Mouse (Mus musculus) midbrain, embryonic 10.5 days (tissue): ENCODE data around the gene Megf8. TPM values are rescaled to one million over a fixed set of nuclear protein-coding genes. Genes with fewer than 3 reads are reported as not detected.
"Not testable (repeated sequence)": the region's sequence is repeated elsewhere in the genome, so short reads cannot be mapped to it uniquely, and the experiment has no call there.

Experiments
- DNase-seq: peaks from one replicate; pipeline ENCODE4 v3.0.0-alpha.2; 2017; ENCODE audit warnings: low spot score
- H3K27ac ChIP-seq: fragments of 300-500 bp; sonication (generic); replicated peaks from 2 replicates; pipeline ENCODE4 v1.5.1; 2016; ENCODE audit warnings: mild to moderate bottlenecking
- H3K27me3 ChIP-seq: fragments of 300-500 bp; sonication (generic); 2 replicates; pipeline ENCODE4 v1.6.1; 2016; ENCODE audit warnings: low read depth, mild to moderate bottlenecking; ENCODE audit not compliant: poor library complexity, severe bottlenecking
- H3K36me3 ChIP-seq: fragments of 300-500 bp; sonication (generic); 2 replicates; pipeline ENCODE4 v1.6.1; 2016; ENCODE audit warnings: mild to moderate bottlenecking, moderate library complexity
- H3K4me1 ChIP-seq: fragments of 300-500 bp; sonication (generic); 2 replicates; pipeline ENCODE4 v1.6.1; 2016
- H3K4me3 ChIP-seq: fragments of 300-500 bp; sonication (generic); 2 replicates; pipeline ENCODE4 v1.5.1; 2016; ENCODE audit warnings: mild to moderate bottlenecking, moderate library complexity
- H3K9me3 ChIP-seq: fragments of 300-500 bp; sonication (generic); replicated peaks from 2 replicates; pipeline ENCODE4 v1.6.1; 2016; ENCODE audit warnings: mild to moderate bottlenecking
- whole genome bisulfite sequencing: fragments of 180-500 bp; shearing (Covaris S2); methylation state at CpG from one replicate; pipeline ENCODE4 v1.1.7; 2016; 5-methylcytosine and 5-hydroxymethylcytosine counted together
- polyA plus RNA-seq: library from polyadenylated mRNA; unstranded; fragments of >200 nt; fragmentation: Nextera tagmentation; extraction: Ambion mirVana; gene quantifications from 2 replicates; pipeline ENCODE4 v1.2.1, GENCODE M21; 2016

Gene Megf8
- polyA plus RNA-seq, 1 experiment from 2014 or later, result 13.9 TPM

DNA sequence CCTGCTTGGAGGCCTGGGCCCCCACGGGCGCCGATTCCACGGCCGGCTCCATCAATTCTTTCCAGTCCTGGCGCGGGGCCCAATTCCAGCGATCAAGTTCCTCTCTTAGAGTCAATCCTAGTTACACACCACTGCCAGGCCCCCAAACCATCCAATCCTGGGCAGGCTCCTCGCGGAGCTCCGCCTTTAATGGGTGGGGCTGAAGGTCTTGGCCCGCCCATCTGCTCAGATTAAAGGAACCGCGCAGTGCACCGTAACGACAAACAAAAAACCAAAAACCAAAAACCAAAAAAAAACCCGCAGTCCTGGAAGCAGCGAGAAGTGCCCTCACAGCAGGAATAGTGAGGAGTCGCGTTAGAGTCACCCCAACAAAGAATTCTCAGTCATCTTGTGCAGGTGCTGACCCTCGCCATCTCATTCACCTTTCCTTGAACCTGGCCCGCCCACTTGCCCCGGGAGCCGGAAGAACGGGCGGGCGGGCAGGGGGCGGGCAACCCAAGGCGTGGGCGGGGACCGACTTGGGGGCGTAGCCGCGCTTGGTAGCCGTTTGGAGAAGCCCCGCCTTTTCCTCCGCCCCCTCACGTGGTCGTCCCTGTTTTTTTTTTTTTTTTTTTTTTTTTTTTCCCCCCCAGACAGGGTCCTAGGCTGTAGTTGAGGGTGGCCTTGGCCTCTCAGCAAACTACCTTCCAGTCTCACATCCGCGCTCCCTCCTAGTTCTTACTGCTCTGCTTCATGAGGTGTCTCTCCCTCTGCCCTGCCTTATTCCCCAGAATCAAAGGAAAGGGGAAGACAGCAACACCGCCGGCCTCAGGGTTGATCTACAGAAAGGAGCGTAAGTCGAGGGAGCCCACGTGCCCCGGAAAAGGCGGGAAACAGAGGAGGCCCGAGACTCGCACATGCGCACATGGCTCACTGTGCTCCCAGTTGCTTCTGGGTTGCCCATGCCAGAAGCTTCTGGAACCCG lies 78.9 kb downstream of the Megf8 start:
- H3K27ac ChIP-seq, result peak overlapping the region; percentile 83

DNA sequence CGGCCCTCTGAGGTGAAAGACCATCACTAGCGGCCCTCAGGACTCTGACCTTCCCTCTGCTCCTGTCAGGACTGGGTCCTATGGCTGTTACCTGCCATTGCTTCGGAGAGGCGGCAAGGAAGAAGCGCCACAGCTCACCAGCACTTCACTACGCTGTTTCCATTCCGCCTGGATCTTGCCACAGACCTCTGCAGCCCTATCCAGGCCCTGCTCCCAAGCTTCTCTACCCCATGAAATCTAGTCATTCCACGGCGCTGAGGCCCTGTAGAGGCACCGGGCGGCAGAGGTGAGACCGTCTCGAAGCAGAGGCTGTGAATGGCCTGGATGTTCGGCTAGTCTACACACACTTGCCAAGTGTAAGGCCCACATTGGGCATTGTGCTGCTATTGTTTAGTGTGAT lies 79.7 kb downstream of the Megf8 start:
- H3K27me3 ChIP-seq, result peaks cover 42% of the 10 kb centered on the region
- no peaks in the 10 kb centered on the region for H3K9me3 ChIP-seq
- peak overlapping the region; percentile 80 for H3K4me3 ChIP-seq
- peak overlapping the region; percentile 83 for H3K27ac ChIP-seq
- no peak for DNase-seq
- 89% methylated on average over 14 of the region's 14 CpGs for WGBS
- H3K36me3 ChIP-seq, result no peaks in the 10 kb centered on the region
- peaks cover 24% of the 10 kb centered on the region for H3K4me1 ChIP-seq

More for the DNA sequence above, 78.9 kb downstream of the Megf8 start:
- Histone ChIP-seq H3K36me3 (no peaks in the 10 kb centered on the region), H3K27me3 (peaks cover 42% of the 10 kb centered on the region), H3K9me3 (no peaks in the 10 kb centered on the region), H3K4me1 (peaks cover 29% of the 10 kb centered on the region), H3K4me3 (peak overlapping the region; percentile 80)
- 8% methylated on average over 52 of the region's 52 CpGs for WGBS
- peak; percentile 92 for DNase-seq

DNA sequence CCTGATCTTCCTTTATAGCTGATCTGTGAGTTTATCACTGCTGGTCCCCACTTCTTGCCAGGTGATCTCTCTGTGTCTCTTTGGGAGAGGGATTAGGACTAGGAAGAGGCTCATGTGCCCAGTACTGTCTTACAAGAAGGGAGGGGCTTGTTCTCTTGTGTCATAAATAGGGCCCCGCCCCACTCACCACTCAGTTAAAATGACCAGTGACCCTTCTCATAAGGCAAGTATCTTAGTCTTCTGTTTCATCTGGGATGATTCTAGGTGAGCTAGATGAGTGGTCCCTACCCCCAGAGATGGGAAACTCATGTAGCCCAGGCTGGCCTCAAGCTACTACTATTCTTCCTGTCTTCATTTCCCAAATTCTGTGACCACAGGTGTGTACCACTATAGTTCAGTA lies 81.6 kb downstream of the Megf8 start, which contains the start of gene Lipe:
Gene Lipe, minus strand, starts transcription at position 101 of the 400 bp plus-strand sequence.
- DNase-seq, result no peak
- WGBS, result 97% methylated on average over 1 of the region's 1 CpGs
- H3K4me1 ChIP-seq, result peaks cover 25% of the 10 kb centered on the region

DNA sequence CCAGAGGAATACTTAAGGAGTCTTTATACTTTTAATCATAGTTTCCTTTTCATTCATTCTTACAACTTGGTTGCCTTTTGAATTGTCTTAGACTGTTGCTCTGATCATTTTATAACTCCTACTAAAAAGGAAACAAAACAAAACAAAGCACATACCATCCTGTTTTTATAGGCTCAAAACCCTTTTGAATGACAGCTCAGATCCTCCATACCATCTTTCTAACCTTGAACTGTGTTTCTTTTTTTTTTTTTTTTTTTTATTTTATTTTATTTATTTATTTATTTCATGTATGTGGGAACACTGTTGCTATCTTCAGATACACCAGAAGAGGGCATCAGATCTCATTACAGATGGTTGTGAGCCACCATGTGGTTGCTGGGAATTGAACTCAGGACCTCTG lies 82.1 kb downstream of the Megf8 start:
- DNase-seq, H3K4me3 ChIP-seq, H3K27ac ChIP-seq, H3K9me3 ChIP-seq, H3K36me3 ChIP-seq: not testable (repeated sequence)
- Histone ChIP-seq H3K27me3 (peaks cover 23% of the 10 kb centered on the region), H3K4me1 (peaks cover 25% of the 10 kb centered on the region)

More for the DNA sequence above, 81.6 kb downstream of the Megf8 start, which contains the start of gene Lipe:
- H3K9me3 ChIP-seq, result no peaks in the 10 kb centered on the region
- H3K4me3 ChIP-seq, result no peak within 1 kb of the TSS
- H3K36me3 ChIP-seq, result no peaks in the 10 kb centered on the region
- H3K27me3 ChIP-seq, result peaks cover 27% of the 10 kb centered on the region
- no peak within 1 kb of the TSS for H3K27ac ChIP-seq

DNA sequence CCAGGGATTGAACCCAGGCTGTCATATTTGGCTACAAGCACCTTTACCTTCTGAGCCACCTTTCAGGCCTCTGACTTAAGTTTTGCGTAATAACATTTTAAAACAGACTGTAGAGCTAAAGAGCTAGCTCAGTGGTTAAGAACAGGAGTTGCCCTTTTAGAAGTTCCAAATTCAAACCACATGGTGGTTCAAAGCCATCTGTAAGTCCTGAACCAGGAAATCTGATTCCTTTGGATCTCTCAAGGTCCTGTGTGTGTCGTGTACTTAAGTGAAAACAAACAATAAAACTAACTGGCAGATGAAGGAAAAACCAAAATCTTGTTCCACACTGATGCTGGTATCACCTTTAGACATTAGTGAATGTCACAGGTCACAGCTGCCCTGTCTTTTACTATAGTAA lies 84.6 kb downstream of the Megf8 start:
- Histone ChIP-seq H3K4me1 (peaks cover 7% of the 10 kb centered on the region), H3K4me3 (no peak overlapping the region), H3K36me3 (no peaks in the 10 kb centered on the region), H3K27me3 (peaks cover 13% of the 10 kb centered on the region), H3K9me3 (no peaks in the 10 kb centered on the region), H3K27ac (no peak overlapping the region)
- 61% methylated on average over 2 of the region's 2 CpGs for WGBS
- no peak for DNase-seq

DNA sequence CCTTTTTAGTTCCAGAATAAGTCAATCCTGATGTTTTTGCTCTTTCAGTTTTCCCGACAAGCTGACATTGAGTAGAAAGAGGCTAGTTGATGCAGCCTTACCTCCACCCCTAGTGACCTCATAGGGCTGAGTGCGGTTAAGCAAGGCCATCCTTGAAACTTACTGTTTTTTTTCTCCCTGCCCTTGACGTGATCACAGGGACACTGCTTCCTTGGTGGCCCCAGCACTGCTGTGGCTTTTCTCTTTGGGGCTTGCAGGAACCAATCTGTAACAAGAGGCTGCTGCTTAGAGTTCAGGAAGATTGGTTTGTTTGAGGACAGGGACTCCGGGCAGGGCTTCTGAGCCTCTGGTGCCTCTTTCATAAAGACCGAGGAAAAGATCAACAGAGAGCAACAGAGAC lies 85.0 kb downstream of the Megf8 start:
- WGBS, result 19% methylated on average over 5 of the region's 5 CpGs
- no peak for DNase-seq
- Histone ChIP-seq H3K36me3 (no peaks in the 10 kb centered on the region), H3K9me3 (no peaks in the 10 kb centered on the region), H3K27me3 (peaks cover 8% of the 10 kb centered on the region; the same call in 1 of the 2 replicates), H3K27ac (no peak overlapping the region), H3K4me1 (peaks cover 6% of the 10 kb centered on the region; the same call in 1 of the 2 replicates), H3K4me3 (no peak overlapping the region)

DNA sequence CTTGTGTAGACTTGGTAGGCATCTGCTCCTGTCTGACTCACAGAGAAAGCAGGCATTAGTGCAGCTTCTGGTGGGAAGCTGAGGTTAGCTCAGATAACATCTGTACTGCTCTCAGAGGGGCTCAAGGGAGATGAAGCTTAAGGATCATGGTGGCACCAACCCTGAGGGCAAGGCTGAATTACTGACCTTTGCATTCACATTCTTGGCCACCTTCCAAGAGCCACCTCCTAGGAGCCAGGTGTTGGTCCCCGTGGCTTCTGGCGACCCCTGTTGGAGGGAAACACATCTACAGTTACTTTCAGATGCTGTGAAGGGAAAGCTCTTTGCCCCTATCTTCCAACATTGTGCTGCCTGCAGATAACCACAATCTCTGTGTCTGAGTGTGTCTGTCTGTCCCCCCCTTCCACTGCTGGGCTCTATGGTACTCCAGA lies 85.7 kb downstream of the Megf8 start:
- 0 out of 2 replicates have a peak, but pooled peaks cover 1% of the 10 kb centered on the region for H3K27me3 ChIP-seq
- no peaks in the 10 kb centered on the region for H3K9me3 ChIP-seq
- H3K36me3 ChIP-seq, result no peaks in the 10 kb centered on the region
- WGBS, result 0% methylated on average over 2 of the region's 2 CpGs
- H3K4me3 ChIP-seq, result no peak overlapping the region
- no peak overlapping the region for H3K27ac ChIP-seq
- peaks cover 6% of the 10 kb centered on the region; the same call in 1 of the 2 replicates for H3K4me1 ChIP-seq
- peak; percentile 43 for DNase-seq

DNA sequence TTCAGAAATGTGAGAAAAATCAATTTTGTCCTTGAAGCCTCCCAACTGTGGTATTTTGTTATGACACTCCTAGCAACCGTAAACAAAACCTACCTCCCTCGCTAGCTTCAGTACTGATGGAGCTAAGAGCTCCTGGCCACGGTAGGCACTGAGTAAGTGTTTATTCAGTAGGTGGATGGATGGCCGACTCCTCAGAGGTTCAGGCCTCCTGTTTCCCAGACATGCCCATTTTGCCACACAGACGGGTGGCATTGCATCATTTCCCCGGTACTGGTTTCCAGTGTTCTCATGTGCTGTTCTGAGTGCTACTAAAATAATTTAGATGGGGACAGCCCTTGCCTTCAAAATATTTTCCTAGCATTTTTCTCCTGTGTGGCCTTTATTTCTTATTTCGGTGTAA lies 89.5 kb downstream of the Megf8 start:
- H3K9me3 ChIP-seq, result no peaks in the 10 kb centered on the region
- 92% methylated on average over 7 of the region's 7 CpGs for WGBS
- DNase-seq, result no peak
- no peak overlapping the region for H3K27ac ChIP-seq
- H3K27me3 ChIP-seq, result no peaks in the 10 kb centered on the region
- no peak overlapping the region for H3K4me3 ChIP-seq
- peaks cover 6% of the 10 kb centered on the region; the same call in 1 of the 2 replicates for H3K4me1 ChIP-seq
- H3K36me3 ChIP-seq, result no peaks in the 10 kb centered on the region

DNA sequence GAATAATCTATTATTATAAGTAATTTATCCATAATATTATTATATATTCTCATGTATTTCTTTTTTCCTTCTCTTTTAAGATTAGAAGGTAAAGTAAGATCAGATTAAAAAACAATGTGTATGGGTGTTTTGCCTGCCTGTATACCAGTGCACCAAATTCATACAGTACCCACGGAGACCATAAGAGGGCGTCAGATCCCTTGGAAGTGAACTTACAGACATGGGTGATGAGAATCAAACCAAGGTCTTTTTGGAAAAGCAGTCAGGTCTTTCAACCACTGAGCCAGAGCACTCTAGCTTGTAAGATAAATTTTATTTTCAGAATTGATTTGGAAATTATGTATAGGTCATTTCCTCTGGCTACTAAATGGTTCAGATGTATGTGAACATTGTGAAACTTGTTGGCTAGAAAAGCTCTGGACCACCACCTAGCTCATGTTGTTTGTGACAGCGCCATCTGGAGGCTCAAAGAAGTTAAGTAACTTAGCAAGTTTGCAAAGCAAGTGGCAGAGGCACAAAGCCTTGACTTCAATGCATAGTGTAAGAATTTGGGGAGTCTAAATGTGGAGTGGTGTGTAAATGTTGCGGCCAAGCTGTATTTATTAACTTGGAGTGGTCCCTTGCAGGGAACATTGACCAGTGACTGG lies 92.3 kb downstream of the Megf8 start:
- peaks cover 4% of the 10 kb centered on the region; the same call in 1 of the 2 replicates for H3K4me1 ChIP-seq
- H3K27me3 ChIP-seq, result no peaks in the 10 kb centered on the region
- WGBS, result 46% methylated on average over 4 of the region's 4 CpGs
- H3K36me3 ChIP-seq, result no peaks in the 10 kb centered on the region
- H3K9me3 ChIP-seq, result no peaks in the 10 kb centered on the region
- H3K4me3 ChIP-seq, result no peak overlapping the region
- DNase-seq, result no peak
- H3K27ac ChIP-seq, result no peak overlapping the region

DNA sequence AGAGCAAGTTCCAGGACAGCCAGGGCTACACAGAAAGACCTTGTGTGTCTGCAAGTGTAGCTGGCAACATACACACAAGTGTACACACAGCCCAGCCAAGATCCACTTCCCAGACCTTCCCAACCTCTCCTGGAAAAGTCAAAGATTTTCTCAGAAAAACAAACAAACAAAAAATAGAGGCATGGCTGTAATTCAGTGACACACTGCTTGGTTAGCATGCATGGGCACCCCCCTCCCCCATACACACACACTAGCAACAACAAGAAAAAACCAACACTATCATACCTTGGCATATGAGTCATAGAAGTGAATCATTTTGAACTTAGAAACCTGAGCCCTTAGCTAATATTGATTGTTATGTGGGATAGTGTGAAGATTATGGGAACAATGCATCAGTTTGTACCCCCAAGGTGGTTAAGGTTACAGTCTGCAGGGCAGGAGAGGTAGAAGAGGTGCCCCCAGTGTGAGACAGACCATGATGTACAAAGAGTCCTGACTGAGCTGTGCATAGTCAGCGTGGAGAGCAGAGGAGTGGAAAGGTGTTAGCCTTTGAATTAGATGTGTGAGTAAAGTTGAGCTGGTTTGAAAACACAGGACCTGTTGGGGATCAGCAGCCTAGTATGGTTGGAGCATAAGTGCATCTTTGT lies 94.1 kb downstream of the Megf8 start:
- H3K4me3 ChIP-seq, result no peak overlapping the region
- no peaks in the 10 kb centered on the region for H3K27me3 ChIP-seq
- no peaks in the 10 kb centered on the region for H3K36me3 ChIP-seq
- H3K27ac ChIP-seq, result no peak overlapping the region
- 85% methylated on average over 1 of the region's 1 CpGs for WGBS
- no peak for DNase-seq
- H3K9me3 ChIP-seq, result no peaks in the 10 kb centered on the region
- peaks cover 4% of the 10 kb centered on the region; the same call in 1 of the 2 replicates for H3K4me1 ChIP-seq

DNA sequence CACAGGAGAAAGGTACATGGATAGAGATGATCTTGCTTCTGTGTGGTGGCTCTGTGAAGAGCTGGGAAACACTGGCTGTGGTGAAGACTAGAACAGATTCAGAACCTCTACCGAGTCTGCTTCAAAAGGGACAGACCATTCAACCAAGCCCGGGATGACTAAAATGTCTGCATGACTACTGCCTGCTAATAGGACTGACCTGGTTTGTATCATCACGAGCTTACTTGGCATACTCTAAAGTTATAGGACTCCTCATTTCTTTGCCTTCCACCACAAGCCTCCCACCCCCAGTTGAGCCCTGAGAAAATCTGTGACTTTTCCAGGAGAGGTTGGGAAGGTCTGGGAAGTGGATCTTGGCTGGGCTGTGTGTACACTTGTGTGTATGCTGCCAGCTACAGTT lies 94.9 kb downstream of the Megf8 start:
- no peak for DNase-seq
- no peaks in the 10 kb centered on the region for H3K36me3 ChIP-seq
- no peak overlapping the region for H3K4me3 ChIP-seq
- 83% methylated on average over 3 of the region's 3 CpGs for WGBS
- H3K9me3 ChIP-seq, result no peaks in the 10 kb centered on the region
- H3K27ac ChIP-seq, result no peak overlapping the region
- H3K4me1 ChIP-seq, result peaks cover 4% of the 10 kb centered on the region; the same call in 1 of the 2 replicates
- H3K27me3 ChIP-seq, result no peaks in the 10 kb centered on the region

DNA sequence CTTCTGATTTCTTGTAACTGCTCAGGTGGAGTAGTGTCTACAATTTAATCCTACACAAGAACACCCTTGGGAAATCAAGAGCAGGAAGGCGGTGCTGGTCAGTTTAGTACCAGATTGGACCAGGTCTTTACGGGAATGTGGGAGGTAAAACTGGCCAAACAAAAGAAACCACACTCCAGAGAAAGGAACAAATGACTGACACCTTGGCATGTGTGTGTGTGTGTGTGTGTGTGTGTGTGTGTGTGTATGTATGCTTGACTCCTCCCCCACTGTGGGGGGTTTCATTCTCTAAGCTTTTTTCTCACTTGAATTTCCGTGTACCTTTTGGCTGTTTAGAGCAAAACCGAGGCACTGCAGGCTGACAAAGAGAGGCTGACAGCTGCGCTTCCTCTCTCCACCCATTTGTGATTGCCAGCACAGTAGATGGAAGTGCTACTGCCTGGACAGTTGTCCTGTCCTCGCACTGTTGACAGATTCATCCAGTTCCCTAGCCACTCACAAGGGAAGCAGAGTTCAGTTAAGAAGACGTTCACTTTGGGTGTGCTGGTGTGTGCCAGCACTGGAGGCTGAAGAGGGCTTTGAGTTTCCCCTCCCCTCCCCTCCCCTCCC lies 96.0 kb downstream of the Megf8 start, which contains the start of gene Cxcl17:
Gene Cxcl17, minus strand, starts transcription at position 54 of the 609 bp plus-strand sequence.
- 58% methylated on average over 7 of the region's 7 CpGs for WGBS

More for the DNA sequence above, 96.0 kb downstream of the Megf8 start, which contains the start of gene Cxcl17:
- H3K36me3 ChIP-seq, result no peaks in the 10 kb centered on the region
- H3K4me3 ChIP-seq, result no peak within 1 kb of the TSS
- no peaks in the 10 kb centered on the region for H3K9me3 ChIP-seq
- H3K4me1 ChIP-seq, result peaks cover 4% of the 10 kb centered on the region; the same call in 1 of the 2 replicates
- no peak within 1 kb of the TSS for H3K27ac ChIP-seq
- DNase-seq, result no peak
- no peaks in the 10 kb centered on the region for H3K27me3 ChIP-seq
